Mouse (Mus musculus) forebrain, postnatal 0 days (tissue): ENCODE results near the gene Ncbp3. TPM values are rescaled to one million over a fixed set of nuclear protein-coding genes. Genes with fewer than 3 reads are reported as not detected.
A peak's percentile ranks its signal among the peaks of the same experiment; 100 is the strongest.

Source experiments
- ATAC-seq: fragments of 200-750 bp; cut with Nextera tagmentation; 2 replicates; pipeline ENCODE4 v1.8.0; 2017; ENCODE audit warnings: mild to moderate bottlenecking, moderate library complexity
- DNase-seq: peaks from one replicate; pipeline ENCODE4 v3.0.0-alpha.2; 2015
- H3K27ac ChIP-seq: fragments of 300-500 bp; sonication (generic); 2 replicates; pipeline ENCODE4 v1.5.1; 2014; ENCODE audit warnings: low read depth, mild to moderate bottlenecking, antibody characterized with exemption, low read length, moderate library complexity, mixed read lengths
- H3K27me3 ChIP-seq: fragments of 300-500 bp; sonication (generic); 2 replicates; pipeline ENCODE4 v1.6.1; 2014; ENCODE audit warnings: mild to moderate bottlenecking, low read length, mixed read lengths; ENCODE audit not compliant: insufficient read depth
- H3K36me3 ChIP-seq: fragments of 300-500 bp; sonication (generic); 2 replicates; pipeline ENCODE4 v1.6.1; 2014; ENCODE audit warnings: mild to moderate bottlenecking, moderate library complexity; ENCODE audit not compliant: insufficient read depth
- H3K4me1 ChIP-seq: fragments of 300-500 bp; sonication (generic); 2 replicates; pipeline ENCODE4 v1.6.1; 2014; ENCODE audit warnings: antibody characterized with exemption; ENCODE audit not compliant: insufficient read depth
- H3K4me2 ChIP-seq: fragments of 300-500 bp; sonication (generic); 2 replicates; pipeline ENCODE4 v1.6.1; 2014; ENCODE audit warnings: low read depth, mild to moderate bottlenecking, moderate library complexity
- H3K4me3 ChIP-seq: fragments of 300-500 bp; sonication (generic); 2 replicates; pipeline ENCODE4 v1.5.1; 2014; ENCODE audit warnings: low read depth, low read length, mixed read lengths
- H3K9ac ChIP-seq: fragments of 300-500 bp; sonication (generic); 2 replicates; pipeline ENCODE4 v1.6.1; 2014; ENCODE audit warnings: mild to moderate bottlenecking
- H3K9me3 ChIP-seq: fragments of 300-500 bp; sonication (generic); 2 replicates; pipeline ENCODE4 v1.6.1; 2016; ENCODE audit warnings: low read length
- CTCF ChIP-seq: sonication (generic); IDR thresholded peaks from 2 replicates; pipeline ENCODE4 v1.5.1; 2016; ENCODE audit warnings: antibody characterized with exemption, control low read depth, low read depth
- WGBS: fragments of 180-500 bp; shearing (Covaris S2); extraction: QIAGEN DNeasy Blood & Tissue Kit; methylation state at CpG from one replicate; pipeline ENCODE4 v1.1.7; 2014; 5-methylcytosine and 5-hydroxymethylcytosine counted together
- polyA plus RNA-seq: library from polyadenylated mRNA; unstranded; fragments of >200 nt; fragmentation: Nextera tagmentation; extraction: Ambion mirVana; gene quantifications from 2 replicates; pipeline ENCODE4 v1.2.1, GENCODE M21; 2015
- total RNA-seq: library from RNA; depleted of rRNA; stranded (reverse); fragments of >200 nt; gene quantifications from 2 replicates; pipeline ENCODE4 v1.2.3, GENCODE M21; 2014; rRNA removed

Gene Ncbp3
- total RNA-seq (8.5 and 11.0 TPM in 2 replicates), polyA plus RNA-seq (3.6 and 6.1 TPM in 2 replicates)

GRCm38 (mm10) chr11:73047542-73047996, at the start of gene Ncbp3:
Gene Ncbp3 (plus strand): TSS chr11:73047783.
- TF ChIP-seq CTCF = peak; percentile 86
- peak; percentile 98 for ATAC-seq

GRCm38 (mm10) chr11:72998771-72999170, 48.8 kb upstream of the Ncbp3 start, which contains the start of gene P2rx1:
Gene P2rx1 (plus strand): TSS chr11:72999103.
- WGBS = 53% methylated on average over 8 of the region's 8 CpGs
- H3K36me3 ChIP-seq = no peaks in the 10 kb centered on the region
- no peaks in the 10 kb centered on the region for H3K4me1 ChIP-seq
- H3K4me2 ChIP-seq = no peak within 1 kb of the TSS
- no peak within 1 kb of the TSS for H3K9ac ChIP-seq
- DNase-seq (no peak), ATAC-seq (no peak)
- H3K27ac ChIP-seq = no peak within 1 kb of the TSS
- no peak for TF ChIP-seq CTCF
- H3K4me3 ChIP-seq = no peak within 1 kb of the TSS
- H3K9me3 ChIP-seq = no peaks in the 10 kb centered on the region
- H3K27me3 ChIP-seq = no peaks in the 10 kb centered on the region

More at GRCm38 (mm10) chr11:73047542-73047996, at the start of gene Ncbp3:
- peak within 1 kb of the TSS; percentile 77 for H3K4me2 ChIP-seq
- peak; percentile 97 for DNase-seq
- H3K4me1 ChIP-seq = 0 out of 2 replicates have a peak, but pooled peaks cover 4% of the 10 kb centered on the region
- peak within 1 kb of the TSS; percentile 92 for H3K9ac ChIP-seq
- H3K36me3 ChIP-seq = peaks cover 6% of the 10 kb centered on the region
- WGBS = under 1% methylated on average over 39 of the region's 39 CpGs
- H3K9me3 ChIP-seq = no peaks in the 10 kb centered on the region
- H3K27ac ChIP-seq = peak within 1 kb of the TSS; percentile 85
- no peaks in the 10 kb centered on the region for H3K27me3 ChIP-seq
- H3K4me3 ChIP-seq = peak within 1 kb of the TSS; percentile 98

GRCm38 (mm10) chr11:73001029-73001428, 46.6 kb upstream of the Ncbp3 start:
- H3K4me3 ChIP-seq = no peak overlapping the region
- H3K9me3 ChIP-seq = no peaks in the 10 kb centered on the region
- TF ChIP-seq CTCF = peak; percentile 82
- no peak for ATAC-seq
- no peaks in the 10 kb centered on the region for H3K27me3 ChIP-seq
- no peak overlapping the region for H3K4me2 ChIP-seq
- no peaks in the 10 kb centered on the region for H3K4me1 ChIP-seq
- 15% methylated on average over 6 of the region's 6 CpGs for WGBS
- no peak overlapping the region for H3K9ac ChIP-seq
- H3K27ac ChIP-seq = no peak overlapping the region
- no peaks in the 10 kb centered on the region for H3K36me3 ChIP-seq
- DNase-seq = peak; percentile 48

- DNase-seq = peak; percentile 67
Observed at GRCm38 (mm10) chr11:73006377-73006776, 41.2 kb upstream of the Ncbp3 start.

GRCm38 (mm10) chr11:73007113-73007512, 40.5 kb upstream of the Ncbp3 start:
- Histone ChIP-seq H3K9me3 (no peaks in the 10 kb centered on the region), H3K36me3 (no peaks in the 10 kb centered on the region), H3K9ac (no peak overlapping the region), H3K4me3 (no peak overlapping the region), H3K27ac (no peak overlapping the region), H3K4me1 (no peaks in the 10 kb centered on the region), H3K27me3 (no peaks in the 10 kb centered on the region), H3K4me2 (no peak overlapping the region)
- TF ChIP-seq CTCF = no peak
- DNase-seq (no peak), ATAC-seq (no peak)
- WGBS = 13% methylated on average over 3 of the region's 3 CpGs

More at GRCm38 (mm10) chr11:73006377-73006776, 41.2 kb upstream of the Ncbp3 start:
- 7% methylated on average over 2 of the region's 2 CpGs for WGBS
- no peaks in the 10 kb centered on the region for H3K27me3 ChIP-seq
- no peaks in the 10 kb centered on the region for H3K9me3 ChIP-seq
- H3K4me2 ChIP-seq = no peak overlapping the region
- H3K4me3 ChIP-seq = no peak overlapping the region
- ATAC-seq = peak; percentile 48
- peak; percentile 77 for TF ChIP-seq CTCF
- no peak overlapping the region for H3K9ac ChIP-seq
- H3K36me3 ChIP-seq = no peaks in the 10 kb centered on the region
- H3K4me1 ChIP-seq = no peaks in the 10 kb centered on the region
- no peak overlapping the region for H3K27ac ChIP-seq

GRCm38 (mm10) chr11:73007698-73008481, 39.7 kb upstream of the Ncbp3 start:
- H3K4me2 ChIP-seq = no peak overlapping the region
- TF ChIP-seq CTCF = peak; percentile 74
- 70% methylated on average over 11 of the region's 11 CpGs for WGBS
- DNase-seq (peak; percentile 55), ATAC-seq (no peak)
- no peaks in the 10 kb centered on the region for H3K36me3 ChIP-seq
- H3K9me3 ChIP-seq = no peaks in the 10 kb centered on the region
- no peak overlapping the region for H3K9ac ChIP-seq
- no peak overlapping the region for H3K27ac ChIP-seq
- H3K27me3 ChIP-seq = no peaks in the 10 kb centered on the region
- H3K4me3 ChIP-seq = no peak overlapping the region
- no peaks in the 10 kb centered on the region for H3K4me1 ChIP-seq

GRCm38 (mm10) chr11:73008826-73009225, 38.8 kb upstream of the Ncbp3 start:
- no peak for TF ChIP-seq CTCF
- Histone ChIP-seq H3K4me1 (no peaks in the 10 kb centered on the region), H3K4me2 (no peak overlapping the region), H3K27me3 (no peaks in the 10 kb centered on the region), H3K9ac (no peak overlapping the region), H3K27ac (no peak overlapping the region), H3K36me3 (no peaks in the 10 kb centered on the region), H3K4me3 (no peak overlapping the region), H3K9me3 (no peaks in the 10 kb centered on the region)
- WGBS = 75% methylated on average over 2 of the region's 2 CpGs
- ATAC-seq (no peak), DNase-seq (no peak)
